Mouse (Mus musculus): ENCODE results near the gene Mall.

- TF ChIP-seq GATA1 (IDR thresholded peaks at IDR 0.05; ENCODE audit: borderline replicate concordance, low read length) (no peak), FLI1 (IDR thresholded peaks at IDR 0.05; ENCODE audit: low read length) (no peak)
Measured at GRCm38 (mm10) chr2:127654786-127655185, 74.9 kb downstream of the Mall start.
